Mouse (Mus musculus): ENCODE measurements around the gene Papln.

- TF ChIP-seq POLR2A (IDR thresholded peaks at IDR 0.05; ENCODE audit: insufficient read depth, low read depth, low read length) (no peak), CTCF (IDR thresholded peaks at IDR 0.05) (no peak), EP300 (IDR thresholded peaks at IDR 0.05; ENCODE audit: insufficient read depth, low read depth, low read length) (no peak)
Measured at GRCm38 (mm10) chr12:83789781-83790140, 26.3 kb downstream of the Papln start.

Measured in heart, adult 2 months (tissue).